Mouse (Mus musculus) spleen, adult 18-20 months (tissue): ENCODE data around the gene Olfr272.

Source experiments
- DNase-seq, 2 experiments: peaks; one replicate each; pipeline ENCODE4 v3.0.0; 2022; ENCODE audit warnings: mixed read lengths in 2 of 2

Gene Olfr272

DNA sequence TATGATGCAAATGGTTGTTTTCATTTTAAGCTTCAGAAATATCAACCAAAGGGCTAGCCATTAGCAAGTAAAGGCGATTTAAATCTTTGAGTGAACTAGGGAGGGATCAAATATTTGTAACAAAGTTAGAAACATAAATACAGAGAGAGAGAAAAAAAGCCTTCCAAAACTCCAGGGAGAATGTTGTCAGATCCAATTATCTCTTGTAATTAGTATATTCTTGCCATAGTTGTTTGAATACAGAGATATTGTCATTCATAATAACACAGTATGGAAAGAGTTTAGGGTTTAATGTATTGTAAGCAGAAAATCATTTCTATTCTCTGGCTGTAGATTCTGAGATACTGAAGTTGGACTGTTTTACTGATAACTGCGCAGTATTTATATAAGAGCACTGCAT is at the start of gene Olfr272:
Gene Olfr272, minus strand, starts transcription at position 101 of the 400 bp plus-strand sequence.
- DNase-seq: no peak

GRCm38 (mm10) chr4:52964247-52964646 is 45.3 kb upstream of the Olfr272 start, which contains the start of gene Olfr270:
Gene Olfr270 (plus strand): TSS chr4:52964547.
- DNase-seq: no peak

DNA sequence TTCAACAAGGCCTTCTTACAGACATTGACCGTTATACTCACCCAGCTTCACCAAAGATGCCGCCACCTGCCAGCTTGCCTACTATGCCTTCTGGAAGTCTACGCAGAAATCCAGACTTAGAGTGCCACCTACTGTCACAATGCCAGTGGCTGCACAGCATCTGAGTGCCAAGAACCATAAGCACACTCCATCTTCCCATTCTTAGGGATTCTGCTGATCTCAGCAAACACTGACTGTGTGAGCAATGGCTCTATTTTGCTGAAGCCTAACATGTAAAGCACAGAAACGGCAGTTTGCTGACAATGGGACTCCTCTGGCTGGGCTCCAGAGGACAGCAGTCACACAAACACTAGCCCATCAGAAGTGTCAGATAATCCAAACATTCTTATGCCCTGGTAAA is 39.7 kb upstream of the Olfr272 start:
- peak in 1 of 2 experiments; percentile 5 for DNase-seq

DNA sequence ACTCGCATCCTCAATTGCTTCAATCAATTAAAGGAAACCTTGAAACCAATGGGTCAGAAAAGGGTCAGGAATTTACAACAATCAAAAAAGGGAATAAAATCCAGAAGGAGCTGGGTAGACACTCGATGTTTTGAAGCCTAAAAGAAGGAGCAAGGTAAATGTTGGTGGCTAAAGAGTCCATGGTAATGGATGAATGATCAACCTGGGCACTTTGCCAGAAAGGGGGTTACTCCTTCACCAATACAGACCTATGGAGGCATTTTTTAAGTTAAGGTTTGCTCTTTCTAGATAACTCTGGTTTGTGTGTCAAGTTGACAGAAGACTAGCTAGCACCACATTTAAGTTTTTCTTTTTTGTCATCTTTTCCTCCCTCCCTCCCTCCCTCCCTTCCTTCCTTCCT is 30.0 kb upstream of the Olfr272 start:
- no peak for DNase-seq

GRCm38 (mm10) chr4:52946665-52947064 is 27.7 kb upstream of the Olfr272 start:
- DNase-seq: no peak

GRCm38 (mm10) chr4:52930480-52930879 is 11.5 kb upstream of the Olfr272 start:
- DNase-seq: no peak

- DNase-seq: no peak
These were observed 1.7 kb downstream of the Olfr272 start for GRCm38 (mm10) chr4:52917311-52917688.

GRCm38 (mm10) chr4:52916659-52917310 is 2.2 kb downstream of the Olfr272 start:
- no peak for DNase-seq

DNA sequence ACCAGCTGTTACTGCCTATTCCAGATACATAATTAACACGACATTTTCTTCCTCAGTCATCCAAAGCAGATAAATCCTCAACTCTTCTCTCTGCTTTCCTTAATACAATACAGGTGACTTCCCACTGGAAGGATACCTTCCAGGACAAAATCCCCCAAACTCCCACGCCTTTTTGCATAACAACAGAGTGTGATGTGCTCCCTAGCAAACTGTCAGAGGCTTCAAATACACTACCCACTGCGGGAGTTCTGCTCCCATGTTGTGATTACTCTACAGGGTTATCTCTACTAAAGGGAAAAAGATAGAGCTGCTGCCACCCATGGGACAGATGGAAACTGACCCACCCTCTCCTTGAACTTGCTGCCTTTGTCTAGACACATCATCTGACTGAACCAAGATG is 6.6 kb downstream of the Olfr272 start:
- no peak for DNase-seq

DNA sequence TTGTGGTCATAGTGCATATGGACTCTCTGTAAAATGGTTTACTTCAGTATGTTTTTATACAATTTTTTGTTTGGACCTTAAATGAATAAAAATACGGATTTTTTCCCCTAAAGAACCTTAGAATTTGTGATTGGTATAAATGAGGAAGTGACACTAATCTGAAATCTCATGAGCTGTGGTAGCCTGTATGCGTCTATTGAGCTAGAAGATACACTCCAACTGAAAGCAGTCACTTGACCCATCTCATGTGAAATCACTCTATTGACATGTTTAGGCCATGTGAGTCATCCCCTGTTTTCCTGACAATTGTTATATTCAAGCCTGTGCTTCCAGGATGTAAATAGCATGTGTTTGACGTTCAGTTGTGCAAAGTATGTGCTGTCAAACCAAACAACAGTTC is 9.4 kb downstream of the Olfr272 start:
- no peak for DNase-seq

DNA sequence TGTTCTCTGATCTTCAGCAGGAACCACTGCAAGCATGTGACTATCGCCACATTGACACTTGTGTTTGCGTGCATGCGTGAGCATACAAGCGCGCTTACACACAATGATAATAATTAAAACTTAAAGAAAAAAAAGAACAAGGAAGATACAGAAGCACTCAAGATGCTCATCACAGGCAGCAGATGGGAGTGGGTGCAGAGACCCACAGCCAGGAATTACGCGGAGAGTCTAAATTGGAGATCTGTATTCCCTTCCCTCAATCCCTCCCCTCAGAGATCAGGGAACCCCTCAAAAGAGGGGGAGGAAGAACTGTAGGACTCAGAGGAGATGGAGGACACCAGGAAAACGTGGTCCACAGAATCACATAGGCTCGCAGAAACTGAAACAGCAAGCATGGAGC is 54.8 kb downstream of the Olfr272 start:
- DNase-seq: no peak
